Mouse (Mus musculus) large intestine, adult 2 months (tissue): ENCODE measurements around the gene Myh2. TPM values are rescaled to one million over a fixed set of nuclear protein-coding genes. Genes with fewer than 3 reads are reported as not detected.

ENCODE experiments used
- DNase-seq: peaks from one replicate; pipeline ENCODE4 v3.0.0-alpha.2; 2012; ENCODE audit warnings: low read depth, low spot score
- WGBS: fragments of 180-500 bp; shearing (Covaris S2); methylation state at CpG from one replicate; pipeline ENCODE4 v1.1.7; 2018; 5-methylcytosine and 5-hydroxymethylcytosine counted together
- polyA plus RNA-seq: library from polyadenylated mRNA; depleted of rRNA; stranded (reverse); fragments of >200 nt; gene quantifications from 2 replicates; pipeline ENCODE4 v1.2.3, GENCODE M21; 2012; rRNA removed

Myh2 gene
- polyA plus RNA-seq, 1 experiment = not detected

DNA sequence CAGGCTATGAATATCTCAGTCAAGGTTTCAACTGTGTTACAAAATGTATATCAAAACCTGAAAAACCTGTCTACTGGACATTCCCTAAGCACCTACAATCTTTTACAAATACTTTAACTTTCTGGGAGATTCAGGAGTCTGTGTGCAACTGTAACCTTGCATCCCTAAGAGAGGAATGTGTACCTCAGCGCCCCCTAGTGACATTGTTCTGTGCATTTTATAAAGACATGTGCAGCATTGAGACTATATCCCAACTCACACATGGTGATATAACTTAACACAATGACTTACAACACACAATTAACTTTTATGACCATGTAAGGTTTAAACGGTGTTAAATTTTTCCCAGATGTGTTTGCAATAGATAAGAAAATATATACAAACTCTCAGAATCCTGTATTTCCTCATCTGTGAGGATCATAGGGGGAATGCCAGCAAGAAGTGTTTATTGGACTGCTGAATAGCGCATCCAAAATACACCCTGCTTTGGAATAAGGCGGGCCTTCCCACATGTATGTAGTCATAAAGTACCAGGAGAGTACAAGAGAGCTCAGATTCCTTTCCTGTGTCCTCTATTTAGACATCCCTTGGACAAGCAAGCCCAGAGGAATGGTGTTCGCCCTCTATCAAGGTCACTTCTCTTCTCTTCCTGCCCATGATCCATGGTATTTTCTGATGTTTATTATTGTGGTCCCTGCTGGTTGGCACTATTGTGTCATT, 65.0 kb downstream of the Myh2 start:
- DNase-seq = no peak
- WGBS = 35% methylated on average over 5 of the region's 5 CpGs

DNA sequence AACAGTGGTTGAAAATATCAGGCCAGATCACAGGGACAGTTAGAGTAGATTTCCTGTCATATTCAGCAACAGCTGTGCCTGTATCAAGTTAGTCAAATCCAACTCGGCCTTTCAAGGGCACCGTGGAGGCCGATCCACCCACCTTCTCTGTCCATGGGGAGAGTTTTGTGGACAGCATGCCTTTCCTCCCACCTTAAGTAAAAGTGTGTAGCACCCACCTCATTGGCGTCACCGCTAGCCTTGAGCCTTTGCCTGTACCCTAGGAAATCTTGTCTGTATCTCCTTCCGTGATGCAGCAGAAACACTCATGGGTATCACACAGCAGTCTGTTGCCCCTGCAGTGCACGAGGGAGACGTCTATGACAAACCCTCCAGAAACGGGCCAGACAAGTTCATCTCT, 66.0 kb downstream of the Myh2 start:
- no peak for DNase-seq
- 85% methylated on average over 9 of the region's 9 CpGs for WGBS

DNA sequence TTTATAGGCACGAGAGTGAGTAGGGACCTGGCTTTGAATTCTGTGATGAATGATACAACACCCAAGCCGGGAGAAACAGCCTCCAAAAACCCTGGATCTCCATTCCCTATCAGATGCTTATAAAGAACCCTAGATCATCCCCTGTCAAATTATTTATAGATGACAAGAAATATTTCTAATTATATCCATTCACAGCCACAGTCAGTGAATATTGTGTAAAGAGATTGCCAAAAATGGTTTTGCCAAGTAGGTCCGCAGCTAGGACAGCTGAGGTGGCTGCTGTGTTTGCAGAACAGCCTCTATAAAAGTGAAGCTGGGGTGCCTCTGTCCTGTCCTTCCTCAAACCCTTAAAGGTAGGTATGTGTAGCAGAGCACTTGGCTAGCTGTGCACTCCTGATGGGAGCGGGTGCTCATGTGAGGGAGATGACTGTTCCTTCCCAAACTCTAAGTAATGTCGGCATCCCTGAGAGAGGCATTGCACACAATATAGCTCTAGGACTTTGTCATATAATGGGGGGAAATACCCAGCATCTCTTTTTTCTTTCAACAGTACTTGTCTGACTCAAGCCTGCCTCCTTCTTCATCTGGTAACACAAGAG, 66.8 kb downstream of the Myh2 start, which contains the start of gene Myh4:
Myh4 (plus strand) TSS at position 549 of the 599 bp plus-strand sequence.
- no peak for DNase-seq
- 68% methylated on average over 5 of the region's 5 CpGs for WGBS

DNA sequence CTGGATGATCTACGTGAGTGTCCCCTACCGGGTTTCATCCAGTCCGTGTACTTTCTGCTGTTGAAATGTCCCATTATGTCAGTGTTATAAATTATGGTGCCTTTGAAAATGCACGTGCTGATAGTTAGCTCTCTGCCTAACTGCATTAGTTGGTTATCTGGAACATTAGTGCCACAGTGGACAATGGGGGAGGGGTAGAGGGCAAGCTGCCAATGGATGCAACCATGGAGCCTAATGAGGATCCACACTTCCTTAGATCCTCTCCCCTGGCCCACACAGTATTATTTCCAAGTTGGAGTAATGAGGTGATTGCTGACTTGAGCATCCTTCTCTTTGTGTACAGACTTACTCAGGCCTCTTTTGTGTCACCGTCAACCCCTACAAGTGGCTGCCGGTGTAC, 70.2 kb downstream of the Myh2 start:
- 87% methylated on average over 6 of the region's 6 CpGs for WGBS
- no peak for DNase-seq

Other genes starting within 250 kb of the Myh2 start
- gene Tmem238l, start 214.4 kb upstream of the Myh2 start, polyA plus RNA-seq = 242 and 363 TPM in 2 replicates
- 5.3 and 7.6 TPM in 2 replicates for gene Tmem220, start 145.9 kb upstream of the Myh2 start, polyA plus RNA-seq
- gene Adprm, start 118.4 kb upstream of the Myh2 start, polyA plus RNA-seq = 21.1 and 32.6 TPM in 2 replicates
- gene Sco1, start 118.4 kb upstream of the Myh2 start, polyA plus RNA-seq = 13.1 and 13.4 TPM in 2 replicates
- 0.01 and 0.07 TPM in 2 replicates for gene Myh3, start 92.7 kb upstream of the Myh2 start, polyA plus RNA-seq
- gene Myh1, start 29.0 kb downstream of the Myh2 start, polyA plus RNA-seq = 0.02 TPM in 1 of 2 replicates, not detected in the other
- 0.03 and 0.26 TPM in 2 replicates for gene Myh4, start 67.0 kb downstream of the Myh2 start, polyA plus RNA-seq
- gene Myh8, start 106.1 kb downstream of the Myh2 start, polyA plus RNA-seq = not detected in 2 replicates
- gene Myh13, start 150.6 kb downstream of the Myh2 start, polyA plus RNA-seq = not detected in 2 replicates